Mouse (Mus musculus) erythroblast, embryonic 14.5 days (primary cell): ENCODE data around the gene Klc3.

Experiments
- GATA1 ChIP-seq: IDR thresholded peaks from 2 replicates; pipeline ENCODE4 v1.6.1; 2012; ENCODE audit warnings: low read length, inconsistent platforms, mixed read lengths
- TAL1 ChIP-seq: IDR thresholded peaks from 3 replicates; pipeline ENCODE4 v1.6.1; 2012; ENCODE audit warnings: low read length, inconsistent platforms, mixed read lengths

- no peak for TF ChIP-seq TAL1
- no peak for TF ChIP-seq GATA1
Observed at GRCm38 (mm10) chr7:19394484-19394883, 9.4 kb downstream of the Klc3 start.
